Mouse (Mus musculus) kidney, adult 8-10 months (tissue): ENCODE measurements around the gene Ric8a.
A peak's percentile ranks its signal among the peaks of the same experiment; 100 is the strongest.
"Not testable (repeated sequence)": the region's sequence is repeated elsewhere in the genome, so short reads cannot be mapped to it uniquely, and the experiment has no call there.

Source experiments
- DNase-seq, 2 experiments: peaks; one replicate each; pipeline ENCODE4 v3.0.0; 2022

Ric8a gene

GRCm38 (mm10) chr7:140847755-140848580, 8.8 kb upstream of the Ric8a start, which contains the start of gene Odf3:
Odf3 (plus strand) TSS chr7:140847805.
- peak; percentile 64 to 68 for DNase-seq

DNA sequence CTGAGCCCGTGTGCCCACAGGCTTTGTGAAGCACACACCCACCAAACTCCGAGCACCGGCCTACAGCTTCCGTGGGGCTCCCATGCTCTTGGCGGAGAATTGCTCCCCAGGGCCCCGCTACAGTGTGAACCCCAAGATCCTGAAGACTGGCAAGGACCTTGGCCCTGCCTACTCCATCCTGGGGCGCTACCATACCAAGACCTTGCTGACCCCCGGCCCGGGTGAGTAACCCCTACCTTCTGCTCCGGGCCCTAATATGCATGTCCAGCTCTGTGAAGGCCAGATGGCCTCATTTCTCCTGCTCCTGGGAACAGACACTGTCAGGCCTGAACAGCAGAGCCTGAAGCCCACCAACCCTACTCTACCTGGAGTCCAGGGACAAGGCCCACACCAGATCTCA, 8.2 kb upstream of the Ric8a start:
- no peak for DNase-seq

DNA sequence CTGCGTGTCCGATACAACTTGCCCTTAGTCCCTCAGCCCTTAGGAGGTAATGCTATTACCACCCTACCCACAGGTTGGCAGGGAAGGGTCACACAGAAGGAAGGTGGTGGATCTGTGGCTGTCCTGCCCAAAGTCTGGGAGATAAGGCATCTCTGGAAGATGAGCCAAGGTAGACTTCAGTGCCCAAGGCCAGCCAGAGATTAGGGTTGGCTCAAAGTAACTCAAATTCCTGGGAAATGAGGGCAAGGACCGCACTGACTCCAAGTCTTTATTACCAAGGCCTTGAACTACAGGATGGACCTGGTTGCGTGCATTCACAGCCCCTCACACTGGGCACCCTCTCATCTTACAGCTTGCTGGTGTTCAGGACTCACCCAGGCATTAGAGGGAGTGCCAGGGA, 4.8 kb upstream of the Ric8a start:
- DNase-seq: no peak

- DNase-seq: peak; percentile 54 to 75
Observed at GRCm38 (mm10) chr7:140853386-140853785, 3.4 kb upstream of the Ric8a start.

- DNase-seq: no peak
Observed at GRCm38 (mm10) chr7:140854483-140854882, 2.3 kb upstream of the Ric8a start.

DNA sequence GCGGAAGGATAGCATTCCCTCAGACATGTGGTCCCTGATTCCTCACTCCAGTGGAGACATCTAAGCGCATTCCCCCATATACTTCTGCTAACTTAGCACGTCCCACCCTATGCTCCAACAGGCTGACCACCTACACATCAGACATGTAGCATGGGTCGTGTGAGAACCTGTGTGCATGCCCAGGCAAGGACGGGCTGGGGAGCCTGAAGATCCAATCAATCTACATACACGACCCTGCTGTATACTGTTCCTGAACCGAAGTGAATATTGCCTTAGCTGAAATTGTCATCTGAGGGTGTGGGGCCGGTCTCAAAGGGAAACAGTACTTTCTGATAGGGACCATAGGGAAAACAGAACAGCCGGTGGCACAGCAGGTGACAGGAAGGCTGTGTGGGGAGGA, 1.6 kb upstream of the Ric8a start:
- no peak for DNase-seq

DNA sequence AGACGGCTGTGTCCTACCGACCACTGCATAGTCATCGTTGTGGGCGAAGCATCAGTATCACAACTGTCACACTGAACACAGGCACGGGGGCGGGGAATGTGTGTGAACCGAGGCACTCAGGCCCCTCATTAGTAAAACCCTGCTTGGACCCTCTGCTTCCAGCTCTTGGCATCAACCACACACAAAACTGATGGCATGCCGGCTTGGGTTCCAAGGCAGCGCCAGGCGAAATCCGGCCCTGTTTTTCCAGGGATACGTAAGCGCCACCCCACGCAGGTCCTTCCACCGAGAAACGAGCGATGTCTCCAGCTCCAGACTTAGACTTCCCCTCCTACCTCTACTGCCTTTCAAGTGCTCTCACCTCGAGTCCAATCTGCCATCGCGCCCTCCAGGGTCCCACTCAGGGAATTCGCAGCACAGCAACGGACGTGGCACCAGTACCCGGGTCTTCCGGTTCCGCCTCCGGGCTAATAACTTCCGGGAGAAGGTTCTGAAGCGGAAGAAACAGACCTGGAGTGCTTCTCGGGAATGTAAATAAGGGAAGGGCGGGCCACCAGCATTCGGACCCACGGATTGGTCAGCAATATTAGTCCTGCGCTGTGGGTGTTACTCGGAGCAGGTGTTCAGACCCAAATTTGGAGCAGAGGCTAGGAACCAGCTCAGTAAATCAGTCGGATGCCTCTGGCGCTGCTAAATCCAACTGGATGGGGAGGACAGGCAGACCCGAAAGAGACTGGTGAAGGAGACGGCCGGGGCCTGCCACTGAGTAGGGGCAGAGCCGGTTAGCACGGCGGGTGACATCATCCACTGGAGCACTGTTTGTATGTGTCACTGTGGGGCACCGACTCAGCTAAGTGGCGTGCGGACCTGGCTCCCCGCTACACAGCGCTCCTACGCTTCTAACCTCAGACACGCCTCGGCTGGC, 635 bp upstream of the Ric8a start, which contains the start of gene Gm45785:
Gene Gm45785 (minus strand): TSS at position 472 of the 925 bp plus-strand sequence.
- peak; percentile 92 to 93 for DNase-seq

GRCm38 (mm10) chr7:140857550-140858505, 1.1 kb downstream of the Ric8a start, which contains the start of gene Bet1l:
Bet1l (minus strand) TSS chr7:140857577.
- DNase-seq: no peak

GRCm38 (mm10) chr7:140858746-140859145, 2.0 kb downstream of the Ric8a start:
- DNase-seq: no peak

DNA sequence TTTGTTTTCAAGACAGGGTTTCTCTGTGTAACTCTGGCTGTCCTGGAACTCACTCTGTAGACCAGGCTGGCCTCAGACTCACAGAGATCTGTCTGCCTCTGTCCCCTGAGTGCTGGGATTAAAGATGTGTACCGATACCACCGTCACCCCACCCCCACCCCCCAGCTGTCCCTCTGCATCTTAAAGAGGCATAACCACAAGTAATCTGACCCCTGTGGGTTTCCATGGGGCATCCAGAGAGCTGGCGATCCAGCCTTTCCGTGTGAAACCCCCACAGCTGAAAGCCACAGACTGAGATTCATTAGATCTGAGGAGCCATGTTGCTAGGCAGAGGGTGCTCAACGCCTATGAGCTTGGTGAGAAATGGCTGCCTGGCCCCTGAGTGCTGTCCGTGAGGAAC, 3.2 kb downstream of the Ric8a start:
- no peak for DNase-seq

DNA sequence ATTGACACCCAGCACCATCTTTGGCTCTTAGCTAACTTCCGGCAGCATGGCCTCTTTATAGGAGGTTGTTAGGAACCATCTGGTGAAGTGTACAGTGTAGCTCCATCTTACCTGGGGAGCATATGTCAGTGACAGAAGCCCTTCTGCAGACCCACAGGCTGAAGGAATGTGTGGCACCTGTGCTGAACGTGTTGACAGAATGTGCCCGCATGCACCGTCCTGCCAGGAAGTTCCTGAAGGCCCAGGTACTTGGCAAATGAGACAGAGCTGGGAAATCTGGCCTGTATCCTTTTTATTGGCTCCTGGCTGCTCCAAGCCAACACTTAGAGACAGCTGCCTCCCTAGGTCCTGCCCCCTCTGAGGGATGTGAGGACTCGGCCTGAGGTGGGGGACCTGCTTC, 4.0 kb downstream of the Ric8a start:
- no peak for DNase-seq

DNA sequence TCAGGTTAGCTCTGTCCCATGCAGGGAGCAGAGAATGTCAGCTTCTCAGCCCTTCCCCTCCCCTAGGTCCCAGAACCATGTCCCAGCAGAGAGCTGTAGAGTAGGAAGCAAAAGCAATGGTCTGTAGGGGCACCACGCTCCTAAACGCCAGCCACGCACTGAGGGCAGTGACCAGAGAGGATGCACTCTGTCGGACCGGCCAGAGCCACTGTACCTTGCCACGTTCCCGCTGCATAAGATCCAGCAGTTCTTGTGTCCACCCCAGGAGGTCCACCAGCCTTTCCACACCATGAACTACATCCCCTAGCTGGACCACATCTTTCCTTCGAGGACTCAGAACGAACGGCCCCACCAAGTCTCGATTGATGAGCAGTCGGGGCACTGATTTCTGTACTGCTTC, 8.0 kb downstream of the Ric8a start:
- no peak for DNase-seq

DNA sequence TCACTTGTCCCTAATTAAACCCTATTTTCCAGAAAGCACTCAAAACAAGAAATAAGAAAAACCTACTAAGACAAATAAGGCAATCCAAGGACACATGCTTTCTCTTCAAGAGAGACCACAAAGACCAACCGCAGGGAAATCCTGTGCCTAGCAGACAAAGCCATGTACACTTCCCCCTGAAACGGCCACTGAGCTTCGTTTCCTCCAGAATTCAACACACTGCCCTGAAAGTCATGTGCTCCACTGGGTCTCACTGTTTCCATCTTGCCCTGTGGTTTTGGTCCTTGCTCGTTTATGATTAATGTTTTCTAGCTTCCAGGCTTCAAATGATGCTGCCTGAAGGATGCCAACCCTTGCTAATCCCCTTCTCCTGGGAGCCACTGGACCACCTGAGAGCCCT, 17.5 kb downstream of the Ric8a start:
- no peak for DNase-seq

DNA sequence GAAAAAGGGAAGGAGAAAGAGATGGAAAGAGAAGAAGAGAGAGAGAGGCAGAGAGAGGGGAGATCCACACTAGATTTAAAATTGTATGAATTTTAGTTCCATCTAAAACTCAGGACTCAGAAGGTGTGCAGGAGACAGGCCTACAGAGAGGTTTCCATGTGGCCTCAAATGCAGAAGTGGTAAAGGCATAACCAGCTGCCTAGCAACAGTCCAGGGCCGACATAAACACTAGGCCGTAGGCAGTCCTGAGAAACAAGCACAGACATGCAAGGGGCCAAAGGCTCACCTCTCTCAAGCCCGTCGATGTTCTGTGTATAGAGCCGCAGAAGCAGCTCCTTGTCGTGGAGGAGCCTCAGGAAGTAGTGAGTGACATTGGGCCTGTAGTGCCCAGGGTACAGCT, 20.6 kb downstream of the Ric8a start:
- no peak for DNase-seq

DNA sequence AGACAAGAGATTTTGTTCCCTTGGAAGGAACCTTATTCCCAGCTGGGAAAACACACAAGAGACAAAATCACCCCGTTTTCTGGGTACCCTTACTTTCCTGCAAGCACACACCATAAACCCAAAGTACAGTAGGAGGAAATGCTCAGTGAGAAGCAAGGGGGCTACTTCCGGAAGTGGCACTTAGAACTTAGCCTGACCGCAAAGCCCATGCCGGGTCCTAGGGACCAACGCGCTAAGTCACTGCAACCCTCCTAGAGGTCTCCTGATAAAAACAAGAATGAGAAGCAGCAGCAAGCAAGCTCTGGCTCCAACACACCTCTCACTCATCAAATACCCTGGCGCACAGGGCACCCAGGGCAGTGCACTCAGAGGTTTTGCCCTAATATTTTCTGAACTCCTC, 22.6 kb downstream of the Ric8a start:
- DNase-seq: no peak

DNA sequence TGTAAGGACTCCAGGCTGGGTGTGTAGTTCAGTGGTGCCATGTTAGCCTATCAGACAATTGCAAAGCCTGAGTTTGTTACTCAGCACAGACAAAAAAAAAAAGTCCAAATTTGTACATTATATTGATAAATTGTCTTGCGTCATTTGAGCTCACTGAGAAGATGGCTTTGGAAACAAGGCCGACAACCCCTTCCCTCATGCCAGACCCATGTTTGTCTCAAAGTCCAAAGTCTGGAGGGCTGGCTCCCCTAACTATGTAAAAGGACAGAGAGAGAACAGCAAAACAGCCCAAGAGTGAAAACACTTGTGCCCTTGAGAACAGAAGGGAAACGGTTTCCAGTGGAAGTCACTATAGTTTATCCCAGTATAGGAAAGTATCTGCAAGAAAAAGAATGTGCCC, 23.7 kb downstream of the Ric8a start:
- DNase-seq: peak; percentile 65 to 69

DNA sequence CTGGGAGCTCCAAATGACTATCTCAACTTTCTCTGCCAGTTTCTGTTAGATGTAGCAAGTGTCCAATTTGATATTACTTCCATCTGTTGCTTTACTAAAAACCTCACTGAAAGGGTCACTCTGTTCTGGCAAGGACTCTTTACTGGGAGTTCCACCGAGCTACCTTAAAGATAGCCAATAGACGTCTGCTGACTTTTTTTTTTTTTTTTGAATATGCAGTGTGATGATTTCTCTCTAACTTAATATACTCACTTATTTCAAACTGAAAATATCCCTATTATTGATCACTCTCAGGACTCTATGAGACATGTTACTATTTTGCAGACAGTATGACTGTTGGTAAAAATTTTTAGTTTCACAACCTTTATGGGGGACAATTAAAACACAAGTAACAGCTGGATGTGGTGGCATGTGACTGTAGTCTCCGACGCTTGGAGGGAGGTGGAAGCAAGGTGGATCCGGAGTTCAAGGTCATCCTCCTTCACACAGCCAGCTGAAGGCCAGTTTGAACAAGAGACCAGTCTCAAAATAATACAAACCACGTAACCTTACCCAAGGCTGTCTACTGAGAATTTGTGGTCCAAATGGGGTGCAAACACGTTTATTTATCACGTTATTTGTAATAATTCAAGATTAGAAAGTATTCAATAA, 24.2 kb downstream of the Ric8a start:
- peak; percentile 37 to 53 for DNase-seq

GRCm38 (mm10) chr7:140881696-140882468, 25.1 kb downstream of the Ric8a start, which contains the start of the genes Psmd13 and Sirt3:
Psmd13 (plus strand) TSS chr7:140881968.
Sirt3 (minus strand) TSS chr7:140882309.
- peak; percentile 93 to 94 for DNase-seq

DNA sequence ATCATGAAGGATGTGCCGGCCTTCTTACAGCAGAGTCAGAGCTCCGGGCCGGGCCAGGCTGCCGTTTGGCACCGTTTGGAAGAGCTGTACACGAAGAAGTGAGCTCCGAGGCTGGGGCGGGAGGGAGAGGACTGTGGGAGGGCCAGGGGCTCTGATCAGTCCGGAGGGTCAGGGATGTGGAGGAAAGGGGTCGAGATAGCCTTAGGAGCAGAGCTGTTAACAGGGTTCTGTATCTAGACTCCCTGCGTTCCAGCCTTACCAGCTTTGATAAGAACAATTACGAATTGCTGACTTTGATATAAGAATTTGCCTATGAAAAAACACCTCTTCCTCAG, 25.7 kb downstream of the Ric8a start:
- DNase-seq: no peak

DNA sequence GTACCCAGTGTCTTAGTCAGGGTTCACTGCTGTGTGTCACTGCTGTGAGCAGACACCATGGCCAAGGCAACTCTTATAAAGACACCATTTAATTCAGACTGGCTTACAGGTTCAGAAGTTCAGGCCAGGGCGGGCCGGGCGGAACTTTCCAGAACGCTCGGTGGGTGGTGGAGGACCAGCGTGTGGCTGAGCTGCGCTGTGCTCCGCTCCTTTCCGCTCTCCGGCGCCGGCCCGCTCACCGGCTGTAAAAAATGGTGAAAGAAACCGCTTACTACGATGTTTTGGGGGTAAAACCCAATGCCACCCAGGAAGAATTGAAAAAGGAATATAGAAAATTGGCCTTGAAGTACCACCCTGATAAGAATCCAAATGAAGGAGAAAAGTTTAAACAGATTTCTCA, 33.9 kb downstream of the Ric8a start:
- not testable (repeated sequence) for DNase-seq

- DNase-seq: no peak
Observed at GRCm38 (mm10) chr7:140894031-140894430, 37.3 kb downstream of the Ric8a start.
